Mouse (Mus musculus) lung, embryonic 14.5 days (tissue): ENCODE measurements around the gene Gm10300. TPM values are rescaled to one million over a fixed set of nuclear protein-coding genes. Genes with fewer than 3 reads are reported as not detected.
A peak's percentile ranks its signal among the peaks of the same experiment; 100 is the strongest.

ENCODE experiments used
- ATAC-seq: fragments of 200-750 bp; cut with Nextera tagmentation; 2 replicates; pipeline ENCODE4 v1.8.0; 2017; ENCODE audit warnings: mild to moderate bottlenecking, moderate TSS enrichment, moderate library complexity; ENCODE audit not compliant: insufficient read depth
- DNase-seq: peaks from one replicate; pipeline ENCODE4 v3.0.0-alpha.2; 2015
- H3K27ac ChIP-seq: fragments of 300-500 bp; sonication (generic); 2 replicates; pipeline ENCODE4 v1.5.1; 2014; ENCODE audit warnings: low read depth, mild to moderate bottlenecking, moderate library complexity
- H3K27me3 ChIP-seq: fragments of 300-500 bp; sonication (generic); 2 replicates; pipeline ENCODE4 v1.6.1; 2014; ENCODE audit warnings: low read length, control low read depth; ENCODE audit not compliant: insufficient read depth
- H3K36me3 ChIP-seq: fragments of 300-500 bp; sonication (generic); 2 replicates; pipeline ENCODE4 v1.6.1; 2014; ENCODE audit warnings: control low read depth; ENCODE audit not compliant: insufficient read depth
- H3K4me1 ChIP-seq: fragments of 300-500 bp; sonication (generic); 2 replicates; pipeline ENCODE4 v1.6.1; 2014; ENCODE audit warnings: antibody characterized with exemption, control low read depth; ENCODE audit not compliant: insufficient read depth
- H3K4me2 ChIP-seq: fragments of 300-500 bp; sonication (generic); 2 replicates; pipeline ENCODE4 v1.6.1; 2014; ENCODE audit warnings: mild to moderate bottlenecking
- H3K4me3 ChIP-seq: fragments of 300-500 bp; sonication (generic); 2 replicates; pipeline ENCODE4 v1.5.1; 2014; ENCODE audit warnings: low read depth, low read length
- H3K9ac ChIP-seq: fragments of 300-500 bp; sonication (generic); 2 replicates; pipeline ENCODE4 v1.6.1; 2014
- H3K9me3 ChIP-seq: fragments of 300-500 bp; sonication (generic); 2 replicates; pipeline ENCODE4 v1.6.1; 2016; ENCODE audit warnings: low read depth, low read length, control low read depth
- CTCF ChIP-seq: IDR thresholded peaks from 2 replicates; pipeline ENCODE4 v1.5.1; 2016; ENCODE audit warnings: antibody characterized with exemption, low read depth
- WGBS: fragments of 180-500 bp; shearing (Covaris S2); extraction: QIAGEN DNeasy Blood & Tissue Kit; methylation state at CpG from one replicate; pipeline ENCODE4 v1.1.7; 2014; 5-methylcytosine and 5-hydroxymethylcytosine counted together
- polyA plus RNA-seq: library from polyadenylated mRNA; unstranded; fragments of >200 nt; fragmentation: Nextera tagmentation; extraction: Ambion mirVana; gene quantifications from 2 replicates; pipeline ENCODE4 v1.2.1, GENCODE M21; 2014

Gene Gm10300
- polyA plus RNA-seq, 1 experiment from 2014 or later: 0.11 TPM

DNA sequence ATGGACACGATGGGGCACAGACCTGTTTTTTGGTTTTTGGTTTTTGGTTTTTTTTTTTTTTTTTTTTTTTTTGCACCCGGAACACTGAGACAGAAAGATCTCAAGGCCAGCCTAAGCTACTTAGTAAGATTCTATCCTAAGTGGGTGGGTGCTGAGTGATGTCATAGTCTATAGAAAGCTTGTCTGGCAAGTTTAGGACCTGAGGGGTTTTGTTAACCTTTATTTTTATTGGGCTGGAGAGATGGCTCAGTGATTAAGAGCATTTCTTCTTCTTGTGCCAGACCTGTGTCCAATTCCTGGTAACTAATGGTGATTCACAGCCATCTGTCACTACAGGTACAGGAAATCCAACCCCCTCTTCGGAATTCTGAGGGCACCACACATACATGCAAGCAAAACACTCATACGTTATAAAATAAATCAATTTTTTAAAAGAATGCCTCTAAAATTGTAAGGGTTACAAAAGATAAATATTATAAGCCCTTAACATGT lies 6.0 kb downstream of the Gm10300 start:
- TF ChIP-seq CTCF: no peak

DNA sequence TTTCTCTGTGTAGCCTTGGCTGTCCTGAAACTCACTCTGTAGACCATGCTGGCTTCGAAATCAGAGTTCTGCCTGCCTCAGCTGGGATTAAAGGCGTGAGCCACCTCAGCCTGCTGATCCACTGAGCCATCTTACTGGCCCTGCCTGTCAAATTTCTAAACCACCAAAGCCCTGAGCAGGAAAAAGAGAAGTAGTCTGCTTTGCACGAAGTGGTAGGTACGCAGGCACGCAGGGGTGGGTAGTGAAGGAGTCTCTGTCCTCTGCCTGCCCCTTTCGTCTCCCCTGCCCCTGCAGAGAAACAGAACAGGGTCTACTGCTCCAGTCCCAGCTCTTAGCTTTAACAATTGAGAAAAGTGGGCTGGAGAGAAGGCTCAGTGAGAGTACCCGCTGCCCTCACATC lies 10.6 kb downstream of the Gm10300 start:
- H3K27me3 ChIP-seq: no peaks in the 10 kb centered on the region
- no peak for DNase-seq
- 78% methylated on average over 7 of the region's 7 CpGs for WGBS

More for the DNA sequence above, 6.0 kb downstream of the Gm10300 start:
- Histone ChIP-seq H3K27ac (no peak overlapping the region), H3K4me1 (peaks cover 4% of the 10 kb centered on the region; the same call in 1 of the 2 replicates), H3K4me3 (no peak overlapping the region), H3K27me3 (no peaks in the 10 kb centered on the region), H3K9me3 (no peaks in the 10 kb centered on the region), H3K36me3 (no peaks in the 10 kb centered on the region), H3K4me2 (no peak overlapping the region), H3K9ac (no peak overlapping the region)
- 57% methylated on average over 4 of the region's 4 CpGs for WGBS
- DNase-seq: no peak
- no peak for ATAC-seq

DNA sequence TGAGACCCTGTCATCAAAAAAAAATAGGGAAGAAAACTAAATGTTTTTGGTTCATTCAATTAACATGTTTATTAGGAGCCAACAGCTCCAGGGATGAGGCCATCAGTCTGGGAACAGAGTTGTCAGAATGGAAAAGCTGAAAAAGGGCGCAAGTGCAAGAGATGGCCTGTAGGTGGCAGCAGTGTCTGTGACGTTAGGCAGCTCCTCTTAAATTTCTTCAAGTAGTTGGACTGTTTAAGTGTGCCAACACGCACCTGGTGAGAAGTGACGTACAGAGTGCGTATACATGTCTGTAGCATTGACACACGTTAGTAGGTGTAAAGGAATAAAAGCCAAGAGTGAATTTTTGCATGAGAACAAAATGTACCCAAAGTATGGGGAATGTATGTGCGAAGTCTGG lies 14.4 kb downstream of the Gm10300 start:
- ATAC-seq: 0 out of 2 replicates have a peak, but pooled peaks have one; percentile 28
- Histone ChIP-seq H3K36me3 (no peaks in the 10 kb centered on the region), H3K4me1 (no peaks in the 10 kb centered on the region), H3K27ac (no peak overlapping the region), H3K4me2 (no peak overlapping the region), H3K4me3 (no peak overlapping the region), H3K9me3 (no peaks in the 10 kb centered on the region), H3K9ac (no peak overlapping the region), H3K27me3 (no peaks in the 10 kb centered on the region)
- peak; percentile 93 for TF ChIP-seq CTCF
- DNase-seq: peak; percentile 90
- WGBS: 15% methylated on average over 7 of the region's 7 CpGs

More for the DNA sequence above, 10.6 kb downstream of the Gm10300 start:
- ATAC-seq: no peak
- H3K4me3 ChIP-seq: no peak overlapping the region
- H3K27ac ChIP-seq: no peak overlapping the region
- no peak overlapping the region for H3K9ac ChIP-seq
- H3K4me1 ChIP-seq: no peaks in the 10 kb centered on the region
- no peaks in the 10 kb centered on the region for H3K36me3 ChIP-seq
- H3K4me2 ChIP-seq: no peak overlapping the region
- no peaks in the 10 kb centered on the region for H3K9me3 ChIP-seq
- TF ChIP-seq CTCF: no peak

DNA sequence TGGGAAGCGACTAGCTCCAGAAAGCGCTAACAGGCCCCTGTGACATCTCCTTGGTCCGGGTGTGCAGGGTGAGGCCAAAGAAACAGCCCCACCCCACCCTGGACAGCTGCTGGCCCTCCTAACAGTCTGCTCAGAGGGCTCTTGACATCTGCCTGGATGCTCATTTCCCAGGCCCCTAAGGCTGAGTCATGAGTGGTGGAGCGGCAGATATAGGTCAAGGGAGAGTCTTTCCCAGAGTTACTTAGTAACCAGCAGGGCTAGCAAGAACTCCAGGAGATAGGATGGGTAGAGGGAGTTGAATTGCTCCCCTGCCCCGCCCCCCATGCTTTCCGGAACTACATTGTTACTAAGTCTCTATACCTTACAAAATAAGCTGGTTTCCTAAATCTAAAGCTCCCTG lies 18.6 kb downstream of the Gm10300 start:
- Histone ChIP-seq H3K4me2 (no peak overlapping the region), H3K9ac (no peak overlapping the region), H3K4me1 (no peaks in the 10 kb centered on the region), H3K4me3 (no peak overlapping the region), H3K27ac (no peak overlapping the region), H3K27me3 (no peaks in the 10 kb centered on the region), H3K36me3 (no peaks in the 10 kb centered on the region), H3K9me3 (no peaks in the 10 kb centered on the region)
- TF ChIP-seq CTCF: no peak
- no peak for ATAC-seq
- whole genome bisulfite sequencing: 64% methylated on average over 6 of the region's 6 CpGs
- no peak for DNase-seq

DNA sequence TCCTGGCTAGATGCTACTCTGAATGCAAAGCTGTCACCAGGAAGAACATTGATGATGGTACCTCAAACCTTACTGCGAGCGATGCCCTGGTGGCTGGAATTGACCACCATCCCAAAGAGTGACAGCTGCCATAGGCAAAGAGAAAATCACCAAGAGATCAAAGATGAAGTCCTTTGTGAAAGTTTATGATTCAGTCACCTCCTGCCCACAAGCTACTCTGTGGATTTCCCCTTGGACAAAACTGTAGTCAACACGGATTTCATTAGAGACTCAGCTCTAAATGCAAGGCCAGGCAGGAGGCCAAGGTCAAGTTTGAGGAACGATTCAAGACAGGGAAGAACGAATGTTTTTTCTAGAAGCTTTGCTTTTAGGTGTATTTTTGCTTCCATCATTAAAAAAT lies 19.4 kb downstream of the Gm10300 start:
- WGBS: 77% methylated on average over 5 of the region's 5 CpGs
- no peaks in the 10 kb centered on the region for H3K27me3 ChIP-seq
- no peaks in the 10 kb centered on the region for H3K9me3 ChIP-seq
- H3K4me3 ChIP-seq: no peak overlapping the region
- H3K36me3 ChIP-seq: no peaks in the 10 kb centered on the region
- TF ChIP-seq CTCF: no peak
- H3K27ac ChIP-seq: no peak overlapping the region
- DNase-seq: no peak
- no peak overlapping the region for H3K4me2 ChIP-seq
- H3K9ac ChIP-seq: no peak overlapping the region
- ATAC-seq: no peak
- no peaks in the 10 kb centered on the region for H3K4me1 ChIP-seq

DNA sequence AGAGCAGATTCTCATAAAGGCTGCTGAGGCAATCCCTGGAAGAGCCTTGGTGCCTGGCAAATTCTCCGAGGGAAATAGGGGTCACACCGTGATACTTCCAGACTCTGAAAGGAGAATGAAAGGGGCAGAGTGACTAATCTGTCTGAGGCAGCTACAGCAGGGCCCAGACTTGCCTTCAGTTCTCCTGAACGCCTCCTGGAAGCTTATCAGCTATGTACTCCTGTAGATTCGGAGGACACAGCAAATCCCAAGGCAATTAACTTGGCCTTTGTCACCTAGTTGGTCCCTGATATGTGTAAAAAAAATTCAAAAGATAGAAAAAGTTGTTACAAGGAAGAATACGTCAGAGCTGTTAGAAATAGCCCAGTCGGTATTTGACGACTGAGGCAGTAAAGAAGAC lies 20.5 kb downstream of the Gm10300 start:
- H3K4me3 ChIP-seq: no peak overlapping the region
- WGBS: 62% methylated on average over 7 of the region's 7 CpGs
- ATAC-seq (no peak), DNase-seq (no peak)
- TF ChIP-seq CTCF: no peak
- no peak overlapping the region for H3K27ac ChIP-seq
- no peaks in the 10 kb centered on the region for H3K27me3 ChIP-seq
- H3K4me1 ChIP-seq: no peaks in the 10 kb centered on the region
- no peak overlapping the region for H3K9ac ChIP-seq
- no peaks in the 10 kb centered on the region for H3K9me3 ChIP-seq
- H3K36me3 ChIP-seq: no peaks in the 10 kb centered on the region
- H3K4me2 ChIP-seq: no peak overlapping the region

DNA sequence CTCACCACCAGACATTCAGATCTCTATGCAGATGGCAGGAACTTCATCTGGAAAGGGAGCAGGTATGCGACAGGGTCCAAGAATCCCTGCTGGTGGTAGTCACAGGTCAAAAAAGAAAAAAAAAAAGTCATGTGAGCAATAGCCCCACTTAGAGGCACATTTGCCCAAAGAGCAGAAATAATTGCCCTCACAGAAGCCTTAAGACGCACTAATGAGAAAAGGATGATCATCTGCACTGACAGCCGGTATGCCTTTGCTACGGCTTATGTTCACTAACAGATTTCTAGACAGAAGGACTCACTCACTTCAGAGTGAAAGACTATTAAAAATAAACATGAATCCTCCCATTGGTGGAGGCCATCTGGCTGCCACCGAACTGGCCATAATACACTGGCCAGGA lies 25.1 kb downstream of the Gm10300 start:
- no peak for DNase-seq
- Histone ChIP-seq H3K4me2 (no peak overlapping the region), H3K27ac (no peak overlapping the region), H3K4me1 (no peaks in the 10 kb centered on the region), H3K4me3 (no peak overlapping the region), H3K9ac (no peak overlapping the region), H3K36me3 (no peaks in the 10 kb centered on the region), H3K9me3 (no peaks in the 10 kb centered on the region), H3K27me3 (no peaks in the 10 kb centered on the region)
- WGBS: 48% methylated on average over 5 of the region's 5 CpGs
- ATAC-seq: no peak
- TF ChIP-seq CTCF: no peak

DNA sequence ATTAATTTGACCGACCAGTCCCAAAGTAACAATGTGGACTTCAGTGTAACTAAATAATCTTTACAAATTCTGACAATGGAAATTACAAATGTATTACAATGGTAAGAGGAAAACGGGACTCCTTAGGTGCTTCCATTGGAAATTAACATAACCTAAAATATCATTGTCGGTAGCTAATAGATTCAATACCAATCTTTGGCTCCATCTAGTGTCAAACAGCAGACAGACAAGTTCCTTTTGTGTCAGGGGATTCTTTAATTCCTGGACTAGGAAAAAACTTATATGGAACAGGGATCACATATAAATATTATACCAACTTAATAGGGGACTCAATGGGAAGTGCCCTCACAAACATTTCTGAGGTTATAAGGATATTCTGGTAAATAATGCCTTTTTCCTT lies 26.7 kb downstream of the Gm10300 start:
- H3K36me3 ChIP-seq: no peaks in the 10 kb centered on the region
- H3K9ac ChIP-seq: no peak overlapping the region
- DNase-seq: peak; percentile 67
- H3K4me2 ChIP-seq: no peak overlapping the region
- no peak overlapping the region for H3K4me3 ChIP-seq
- WGBS: 25% methylated on average over 3 of the region's 3 CpGs
- TF ChIP-seq CTCF: peak; percentile 48
- no peaks in the 10 kb centered on the region for H3K9me3 ChIP-seq
- H3K27ac ChIP-seq: no peak overlapping the region
- H3K4me1 ChIP-seq: no peaks in the 10 kb centered on the region
- no peak for ATAC-seq
- no peaks in the 10 kb centered on the region for H3K27me3 ChIP-seq
